Mouse (Mus musculus) erythroblast, adult 5-6 weeks (primary cell): ENCODE results near the gene Calm2. TPM values are rescaled to one million over a fixed set of nuclear protein-coding genes. Genes with fewer than 3 reads are reported as not detected.

Source experiments
- ATAC-seq: replicated peaks from 2 replicates; pipeline ENCODE4 v1.8.0; 2016; ENCODE audit warnings: moderate number of reproducible peaks, mild to moderate bottlenecking, moderate TSS enrichment, inconsistent platforms; ENCODE audit not compliant: poor library complexity, low FRiP score, severe bottlenecking
- total RNA-seq, 2 experiments: library from RNA; stranded (forward) in 1 of 2; stranded (reverse) in 1 of 2; fragments of 150-400 nt in 1 of 2; fragments of 200-764, 138-1000 nt in 1 of 2; gene quantifications; 2 replicates each; pipeline versions ENCODE4 v1.2.3 to v1.2.4; 2015 to 2017; ENCODE audit warnings: low replicate concordance in 2 of 2

Gene Calm2
- total RNA-seq (2015; ENCODE audit: low replicate concordance) (185 and 230 TPM in 2 replicates), total RNA-seq (2017; ENCODE audit: low replicate concordance) (221 and 301 TPM in 2 replicates)

DNA sequence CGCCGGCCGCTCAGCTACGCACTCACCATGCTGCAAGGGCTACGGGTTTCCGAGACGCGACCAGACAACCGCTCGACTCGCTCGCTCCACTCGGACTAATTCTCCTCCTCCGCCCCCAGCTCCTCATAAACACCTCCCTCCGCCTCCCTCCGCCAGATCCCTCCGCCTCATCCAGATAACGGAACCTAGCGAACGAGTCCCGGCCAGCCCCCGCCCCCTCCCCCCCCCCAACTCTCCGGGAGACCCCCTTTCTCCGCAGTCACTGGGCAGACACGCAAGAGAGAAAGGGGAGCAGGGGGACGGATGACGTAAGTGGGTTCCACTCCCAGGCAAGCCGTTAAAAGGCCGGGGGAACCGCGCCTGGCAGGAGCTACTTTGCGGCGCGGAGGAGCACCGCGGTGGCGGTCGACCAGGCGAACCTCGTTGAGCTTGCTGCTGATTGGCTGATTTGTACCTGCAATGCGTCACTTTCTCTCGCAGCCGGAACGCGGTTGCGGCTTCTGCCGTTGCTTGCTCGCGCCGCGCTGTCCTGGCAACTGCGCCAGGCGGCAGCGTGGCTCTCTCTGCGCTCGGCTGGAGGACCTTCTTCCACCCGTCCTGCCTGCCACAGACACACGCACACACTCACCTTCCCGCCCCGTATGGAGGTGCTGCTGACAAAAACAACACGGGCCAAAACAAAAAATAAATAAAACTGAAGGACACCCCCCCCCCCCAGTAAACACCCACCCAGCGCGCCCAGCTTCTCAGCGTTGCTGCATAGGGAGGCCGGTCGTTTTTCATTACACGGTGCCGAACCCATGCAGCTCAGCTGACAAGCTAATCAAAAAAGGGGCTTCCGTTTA lies at the start of gene Calm2:
Calm2 (minus strand) TSS at position 169 of the 845 bp plus-strand sequence.
- ATAC-seq: peak; percentile 94

GRCm38 (mm10) chr17:87495504-87495903 lies 48.8 kb upstream of the Calm2 start:
- ATAC-seq: no peak

DNA sequence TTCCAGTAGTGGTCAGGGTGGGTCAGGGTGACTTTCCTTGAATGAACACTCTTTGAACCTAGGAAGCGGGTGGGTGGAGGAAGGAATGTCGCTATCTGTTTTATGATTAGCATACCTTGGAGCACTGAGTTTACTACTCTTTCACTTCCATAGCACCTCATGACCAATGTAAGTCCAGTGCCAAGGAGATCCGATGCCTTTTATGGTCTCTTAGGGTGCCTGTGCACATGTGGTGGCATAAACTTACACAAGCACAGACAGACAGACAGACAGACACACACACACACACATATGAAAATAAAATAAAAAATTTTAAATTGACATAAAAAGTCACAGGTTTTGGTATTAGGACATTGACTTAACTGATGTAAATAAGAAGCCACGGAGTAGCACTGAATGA lies 47.6 kb upstream of the Calm2 start:
- ATAC-seq: no peak

GRCm38 (mm10) chr17:87492286-87492685 lies 45.6 kb upstream of the Calm2 start:
- no peak for ATAC-seq

GRCm38 (mm10) chr17:87490295-87490694 lies 43.6 kb upstream of the Calm2 start:
- ATAC-seq: no peak

DNA sequence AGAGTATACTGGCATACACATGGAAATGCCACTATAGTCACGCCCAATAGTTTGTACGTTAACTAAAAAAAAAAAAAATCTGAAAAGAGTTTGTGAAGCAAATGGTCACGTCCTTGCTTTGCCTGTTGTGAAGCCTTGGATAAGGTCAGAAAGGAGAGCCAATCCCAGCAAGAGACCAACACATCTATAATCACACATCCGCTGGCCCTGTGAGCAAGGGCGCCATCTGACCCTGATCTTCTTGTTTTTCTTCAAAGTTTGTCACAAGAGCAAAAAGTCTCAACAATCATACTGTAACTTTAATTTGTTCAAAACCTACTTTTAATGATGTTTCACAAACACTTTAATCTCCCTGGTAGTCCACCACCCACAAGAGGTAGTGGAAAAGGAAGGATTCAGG lies 39.0 kb upstream of the Calm2 start:
- no peak for ATAC-seq

DNA sequence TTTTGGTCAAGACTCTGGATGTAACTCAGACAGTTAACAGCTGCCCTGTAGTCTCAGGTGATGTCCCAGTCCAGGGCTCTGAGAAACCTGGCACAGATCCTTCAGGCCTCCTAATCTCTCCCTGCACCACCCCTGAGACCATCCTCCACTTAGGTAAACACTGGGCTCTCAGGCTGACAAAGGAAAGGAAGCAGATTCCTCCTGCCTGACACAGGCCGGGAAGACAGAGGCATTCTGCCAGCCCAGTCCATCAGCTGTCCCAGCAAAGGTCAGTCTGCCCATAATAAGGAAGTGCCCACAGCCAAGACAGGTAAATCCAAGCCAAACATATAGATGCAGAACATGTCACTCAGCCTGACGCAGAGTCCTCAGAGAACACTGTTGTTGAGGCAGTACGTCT lies 36.1 kb upstream of the Calm2 start:
- ATAC-seq: no peak

- ATAC-seq: no peak
Measured at GRCm38 (mm10) chr17:87478569-87478968, 31.8 kb upstream of the Calm2 start.

- no peak for ATAC-seq
Measured at GRCm38 (mm10) chr17:87477611-87478010, 30.9 kb upstream of the Calm2 start.

DNA sequence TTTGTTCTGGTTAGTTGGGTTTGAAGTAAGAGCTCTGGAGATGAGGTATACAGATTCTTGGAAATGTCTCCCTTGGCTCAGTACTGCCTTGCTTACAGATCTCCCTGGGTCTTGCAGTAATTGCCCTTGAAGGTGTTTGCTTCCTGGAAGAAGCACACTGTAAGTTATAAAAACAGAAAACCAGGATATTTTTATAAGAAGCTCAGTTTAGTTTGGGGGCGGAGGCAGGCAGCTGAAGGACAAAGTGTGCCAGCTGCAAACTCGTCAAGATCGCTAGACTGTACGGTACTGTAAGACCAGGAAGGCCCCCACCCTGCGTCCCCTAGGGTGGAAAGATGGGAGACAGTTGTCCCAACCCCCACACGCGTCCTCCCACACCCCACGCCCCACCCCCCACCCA lies 28.6 kb upstream of the Calm2 start:
- no peak for ATAC-seq

- ATAC-seq: no peak
Measured at GRCm38 (mm10) chr17:87474501-87474795, 27.7 kb upstream of the Calm2 start.

- ATAC-seq: no peak
Measured at GRCm38 (mm10) chr17:87473736-87474500, 27.2 kb upstream of the Calm2 start.

DNA sequence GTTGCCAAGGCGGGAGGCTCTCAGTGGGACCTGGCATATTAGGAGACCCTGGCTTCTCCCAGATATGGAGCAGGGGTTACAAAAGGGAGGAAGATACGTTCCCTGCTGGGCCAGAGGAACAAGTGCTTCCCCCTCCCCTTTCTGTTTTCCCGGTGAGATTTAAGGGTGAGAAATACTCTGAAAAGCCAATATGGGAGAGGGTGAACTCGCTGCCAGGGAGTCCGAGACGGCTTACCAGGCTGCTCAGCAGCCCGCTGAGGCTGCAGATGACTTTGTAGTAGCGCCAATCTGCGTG lies 26.7 kb upstream of the Calm2 start:
- no peak for ATAC-seq

DNA sequence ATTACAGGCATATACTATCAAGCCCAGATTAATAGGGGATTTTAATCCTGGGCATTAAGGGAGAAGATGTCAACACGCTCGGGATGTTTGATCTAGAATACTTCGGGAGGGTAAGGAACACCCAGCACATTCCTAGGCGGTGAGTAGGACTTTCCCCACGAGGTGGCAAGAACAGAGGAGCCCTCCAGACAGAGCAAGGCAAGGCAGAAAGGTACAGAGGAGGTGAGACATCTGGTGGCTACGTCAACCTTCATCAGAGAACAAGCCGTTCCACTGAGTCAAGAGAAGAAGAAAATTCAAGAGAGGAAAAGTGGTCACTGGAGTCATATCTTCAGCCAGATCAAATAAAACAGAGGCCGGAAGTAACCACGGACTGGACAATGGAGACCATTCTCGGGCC lies 26.1 kb upstream of the Calm2 start:
- no peak for ATAC-seq

- no peak for ATAC-seq
Measured at GRCm38 (mm10) chr17:87471661-87472060, 24.9 kb upstream of the Calm2 start.

- ATAC-seq: no peak
Measured at GRCm38 (mm10) chr17:87470797-87471196, 24.1 kb upstream of the Calm2 start.

- no peak for ATAC-seq
Measured at GRCm38 (mm10) chr17:87470282-87470681, 23.5 kb upstream of the Calm2 start.

GRCm38 (mm10) chr17:87469428-87469827 lies 22.7 kb upstream of the Calm2 start:
- ATAC-seq: no peak

- ATAC-seq: no peak
Measured at GRCm38 (mm10) chr17:87468616-87469015, 21.9 kb upstream of the Calm2 start.

DNA sequence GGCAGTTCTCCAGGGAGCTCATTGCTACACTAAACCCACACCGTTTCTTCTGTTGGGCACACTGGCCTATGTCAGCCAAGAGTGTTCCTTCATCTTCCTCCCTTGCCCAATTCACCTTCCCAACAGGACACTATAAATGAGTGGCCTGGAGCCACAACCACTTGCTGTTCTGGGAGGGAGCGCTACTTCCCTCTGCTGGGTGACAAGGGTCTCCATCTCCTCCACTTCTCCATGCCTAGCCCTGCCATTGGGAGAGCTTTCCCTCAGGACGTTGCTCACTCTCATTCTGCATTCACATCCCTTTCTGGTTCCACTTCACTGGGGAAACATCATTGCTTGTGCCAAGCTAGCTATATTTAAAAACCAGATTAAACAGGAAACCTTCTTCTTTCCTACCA lies 14.8 kb upstream of the Calm2 start:
- ATAC-seq: no peak

GRCm38 (mm10) chr17:87460669-87461498 lies 14.1 kb upstream of the Calm2 start:
- no peak for ATAC-seq
